Mouse (Mus musculus) urinary bladder, postnatal 25 days (tissue): ENCODE measurements around the gene Rrp12.
A peak's percentile ranks its signal among the peaks of the same experiment; 100 is the strongest.
"Not testable (repeated sequence)": the region's sequence is repeated elsewhere in the genome, so short reads cannot be mapped to it uniquely, and the experiment has no call there.

Source experiments
- DNase-seq: peaks from one replicate; pipeline ENCODE4 v3.0.0; 2022; ENCODE audit warnings: low spot score

Rrp12 gene

GRCm38 (mm10) chr19:41895460-41896318 lies at the start of gene Rrp12:
Rrp12 (minus strand) TSS chr19:41896173.
- peak; percentile 63 for DNase-seq

GRCm38 (mm10) chr19:41943841-41944240 lies 47.9 kb upstream of the Rrp12 start:
- DNase-seq: no peak

GRCm38 (mm10) chr19:41938539-41938938 lies 42.6 kb upstream of the Rrp12 start:
- no peak for DNase-seq

- DNase-seq: no peak
These were observed 39.9 kb upstream of the Rrp12 start for GRCm38 (mm10) chr19:41935921-41936320.

GRCm38 (mm10) chr19:41934124-41934523 lies 38.2 kb upstream of the Rrp12 start:
- DNase-seq: no peak

GRCm38 (mm10) chr19:41933179-41934086 lies 37.5 kb upstream of the Rrp12 start, which contains the start of the genes Exosc1 and Zdhhc16:
Exosc1 (minus strand) TSS chr19:41933423.
Zdhhc16 (plus strand) TSS chr19:41933480.
- DNase-seq: peak; percentile 96

- DNase-seq: no peak
These were observed 36.7 kb upstream of the Rrp12 start for GRCm38 (mm10) chr19:41932686-41933085.

GRCm38 (mm10) chr19:41920412-41921067 lies 24.6 kb upstream of the Rrp12 start:
- no peak for DNase-seq

GRCm38 (mm10) chr19:41919471-41919870 lies 23.5 kb upstream of the Rrp12 start:
- DNase-seq: no peak

- DNase-seq: no peak
These were observed 20.9 kb upstream of the Rrp12 start for GRCm38 (mm10) chr19:41916853-41917252.

GRCm38 (mm10) chr19:41915294-41915693 lies 19.3 kb upstream of the Rrp12 start:
- no peak for DNase-seq

GRCm38 (mm10) chr19:41914592-41914882 lies 18.6 kb upstream of the Rrp12 start:
- DNase-seq: not testable (repeated sequence)

GRCm38 (mm10) chr19:41913774-41914591 lies 18.0 kb upstream of the Rrp12 start:
- DNase-seq: no peak

- DNase-seq: peak; percentile 35
These were observed 16.4 kb upstream of the Rrp12 start for GRCm38 (mm10) chr19:41912121-41913080.

GRCm38 (mm10) chr19:41911178-41912073 lies 15.5 kb upstream of the Rrp12 start, which contains the start of gene Pgam1:
Pgam1 (plus strand) TSS chr19:41911923.
- peak; percentile 96 for DNase-seq

- no peak for DNase-seq
These were observed 14.4 kb upstream of the Rrp12 start for GRCm38 (mm10) chr19:41910396-41910795.

GRCm38 (mm10) chr19:41908736-41909135 lies 12.8 kb upstream of the Rrp12 start:
- DNase-seq: no peak

- no peak for DNase-seq
These were observed 11.2 kb upstream of the Rrp12 start for GRCm38 (mm10) chr19:41907079-41907760.
